Mouse (Mus musculus) G1E (cell line): Measurements from ENCODE around the gene Hmgn3.

Source experiments
- CTCF ChIP-seq: IDR thresholded peaks from 2 replicates; pipeline ENCODE4 v1.5.1; 2012; ENCODE audit warnings: low read depth, low read length, inconsistent platforms, mixed read lengths
- GATA1 ChIP-seq: IDR thresholded peaks from 2 replicates; pipeline ENCODE4 v1.6.1; 2012; ENCODE audit warnings: borderline replicate concordance, low read length, inconsistent platforms, mixed read lengths
- GATA2 ChIP-seq: IDR thresholded peaks from 2 replicates; pipeline ENCODE4 v1.6.1; 2012; ENCODE audit warnings: low read depth, low read length, inconsistent platforms, borderline replicate concordance
- TAL1 ChIP-seq: conservative IDR thresholded peaks from 2 replicates; pipeline ENCODE4 v1.6.1; 2012; ENCODE audit warnings: low read depth, low read length, inconsistent platforms, mixed read lengths

- TF ChIP-seq CTCF (no peak), GATA2 (no peak), GATA1 (no peak), TAL1 (no peak)
Measured at GRCm38 (mm10) chr9:83083091-83083490, 63.4 kb downstream of the Hmgn3 start.
